Mouse (Mus musculus): Measurements from ENCODE around the gene Artn. TPM values are rescaled to one million over a fixed set of nuclear protein-coding genes. Genes with fewer than 3 reads are reported as not detected.

Artn gene
- total RNA-seq, 1 experiment from 2014 or later: not detected

DNA sequence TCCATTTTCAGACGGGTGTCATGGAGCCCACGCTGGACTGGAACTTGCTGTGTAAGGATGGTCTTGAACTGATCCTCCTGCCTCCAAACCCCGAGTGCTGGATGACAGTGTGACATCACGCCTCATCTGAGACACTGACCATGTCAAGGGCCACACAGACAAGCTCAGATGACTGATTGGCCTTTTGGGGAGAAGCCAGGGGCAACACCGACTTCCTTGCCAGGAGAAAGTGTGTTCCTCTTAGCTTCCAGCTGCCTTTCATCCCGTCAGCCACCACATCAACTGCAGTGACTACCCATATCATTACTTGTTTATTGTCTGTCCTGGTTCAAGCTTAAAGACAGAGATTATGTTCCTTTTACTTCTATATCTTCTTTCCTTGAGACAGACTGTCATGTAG lies 4.6 kb downstream of the Artn start:
- ATAC-seq (ENCODE audit: extremely low read depth, insufficient number of reproducible peaks, low FRiP score, poor library complexity, severe bottlenecking): no peak

DNA sequence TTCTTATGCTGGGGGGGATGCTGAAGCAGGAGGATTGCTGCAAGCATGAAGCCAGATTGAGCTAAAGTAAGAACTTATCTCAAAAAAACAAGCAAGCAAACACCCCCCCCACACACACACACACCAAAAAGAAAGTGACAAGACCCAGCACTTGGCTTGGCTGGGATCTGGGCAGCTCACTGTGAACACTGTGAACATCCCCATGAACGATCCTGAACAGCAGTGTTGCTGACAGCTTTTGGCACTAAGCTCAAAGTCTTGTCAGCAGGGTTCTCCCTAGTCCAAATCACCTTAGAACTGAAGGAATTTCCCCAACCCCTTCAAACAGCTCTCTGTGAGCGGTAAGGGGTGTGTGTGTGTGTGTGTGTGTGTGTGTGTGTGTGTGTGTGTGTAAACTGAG lies 6.1 kb downstream of the Artn start:
- no peak for ATAC-seq (ENCODE audit: extremely low read depth, insufficient number of reproducible peaks, low FRiP score, poor library complexity, severe bottlenecking)

DNA sequence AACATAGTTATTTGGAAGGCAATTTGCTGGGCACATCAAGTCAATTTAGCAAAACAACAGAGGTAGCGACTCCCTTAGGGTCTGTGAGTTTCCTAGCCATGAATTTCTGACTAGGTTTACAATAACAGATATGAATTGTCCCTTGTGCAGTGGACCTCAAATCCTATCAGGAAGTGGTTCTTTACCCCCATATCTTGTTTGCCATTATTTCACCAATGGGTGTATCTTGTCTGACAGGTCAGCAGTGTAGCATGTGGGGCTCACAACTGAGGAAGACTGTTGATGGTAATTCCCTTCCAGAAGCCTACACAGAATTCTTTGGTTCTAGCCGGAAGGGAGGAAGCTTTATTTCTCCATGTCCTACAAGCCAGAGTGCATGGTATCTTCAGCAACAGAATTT lies 8.2 kb downstream of the Artn start:
- ATAC-seq (ENCODE audit: extremely low read depth, insufficient number of reproducible peaks, low FRiP score, poor library complexity, severe bottlenecking): peak; percentile 58

DNA sequence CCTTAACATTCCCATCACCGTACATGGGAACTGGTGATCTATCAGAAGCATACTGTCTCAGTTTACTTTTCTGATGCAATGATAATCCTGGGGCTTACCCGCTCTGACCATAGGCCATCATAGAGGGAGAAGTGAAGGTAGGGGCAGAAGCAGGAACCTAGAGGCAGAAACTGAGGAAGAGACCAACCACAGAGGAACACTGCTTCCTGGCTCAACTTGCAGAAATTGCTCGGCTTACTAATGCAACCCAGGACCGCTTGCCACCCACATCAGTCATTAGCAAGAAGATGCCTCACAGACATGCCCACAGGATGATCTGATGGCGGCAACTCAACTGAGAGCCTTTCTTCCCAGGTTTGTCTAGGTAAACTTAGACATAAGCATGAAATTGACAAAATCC lies 10.8 kb downstream of the Artn start:
- ATAC-seq (ENCODE audit: extremely low read depth, insufficient number of reproducible peaks, low FRiP score, poor library complexity, severe bottlenecking): no peak

DNA sequence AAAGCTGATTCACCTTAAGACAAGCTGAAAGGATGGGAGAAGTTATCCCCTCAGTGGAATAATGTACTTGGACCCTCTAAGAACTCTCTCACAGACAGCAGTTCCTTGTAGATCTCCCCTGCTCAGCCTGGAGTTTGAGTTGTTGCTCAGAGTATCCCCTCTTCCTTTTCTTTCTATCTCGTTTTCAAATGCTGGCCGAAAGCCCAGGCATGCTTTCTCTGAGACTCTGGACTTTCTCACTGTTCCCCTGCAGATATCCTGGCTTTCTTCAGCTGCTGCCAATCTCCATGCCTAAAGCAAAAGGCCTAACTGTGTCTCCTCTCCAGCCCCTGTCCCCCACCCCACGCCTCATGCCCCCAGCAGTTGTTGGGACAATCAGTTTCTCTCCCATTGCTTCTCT lies 11.3 kb downstream of the Artn start:
- no peak for ATAC-seq (ENCODE audit: extremely low read depth, insufficient number of reproducible peaks, low FRiP score, poor library complexity, severe bottlenecking)

DNA sequence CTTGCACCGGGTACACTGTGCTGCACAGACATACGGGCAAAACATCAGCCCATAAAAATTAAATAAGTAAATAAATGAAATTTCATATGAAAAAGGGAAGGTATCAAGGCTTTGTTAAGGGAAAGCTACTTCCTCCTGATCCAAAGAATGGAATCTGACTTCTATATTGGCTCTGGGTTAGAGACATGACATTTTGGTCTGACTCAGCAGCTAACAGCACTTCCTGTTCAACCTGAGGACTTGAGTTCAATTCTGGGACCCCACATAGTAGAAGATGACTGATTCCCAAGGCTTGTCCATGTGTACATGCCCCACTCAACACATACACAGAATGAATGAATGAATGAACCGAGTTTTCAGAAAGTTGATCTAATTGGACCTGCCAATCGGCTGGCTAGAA lies 11.7 kb downstream of the Artn start:
- ATAC-seq (ENCODE audit: extremely low read depth, insufficient number of reproducible peaks, low FRiP score, poor library complexity, severe bottlenecking): no peak

DNA sequence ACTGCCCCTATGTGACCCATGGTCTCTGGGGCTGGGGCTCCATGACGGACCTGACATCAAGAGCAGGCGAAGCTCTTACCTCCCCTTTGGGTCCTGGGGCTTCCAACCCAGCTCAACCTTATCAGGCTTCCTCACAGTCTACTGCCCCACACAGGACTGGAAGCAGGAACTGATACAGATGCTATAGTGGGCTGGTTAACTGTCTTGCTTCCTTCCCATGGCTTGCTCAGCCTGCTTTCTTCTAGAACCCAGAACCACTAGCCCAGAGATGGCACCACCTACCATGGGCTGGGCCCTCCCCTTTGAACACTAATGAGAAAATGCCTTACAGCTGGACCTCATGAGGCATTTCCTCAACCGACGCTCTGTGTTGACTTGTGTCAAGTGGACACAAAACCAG lies 12.2 kb downstream of the Artn start:
- no peak for ATAC-seq (ENCODE audit: extremely low read depth, insufficient number of reproducible peaks, low FRiP score, poor library complexity, severe bottlenecking)

DNA sequence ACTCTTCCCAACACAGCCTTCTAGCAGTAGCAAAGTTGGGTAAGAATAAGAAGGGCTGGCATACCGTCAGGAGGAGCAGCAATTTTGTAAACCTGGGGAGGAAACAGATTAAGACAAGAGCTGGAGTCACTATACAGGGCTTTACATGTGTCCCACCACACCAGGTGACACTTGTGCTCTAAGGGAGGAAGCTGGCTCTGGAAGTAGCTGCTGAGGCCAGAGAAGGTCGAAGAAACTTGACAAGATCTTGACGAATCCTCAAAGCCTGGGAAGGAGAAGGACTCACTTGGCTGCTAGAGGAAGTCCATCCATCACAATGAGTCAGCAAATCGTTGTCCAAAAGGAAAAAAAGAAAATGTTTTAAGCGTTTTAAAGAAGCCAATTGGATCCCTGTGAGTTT lies 13.2 kb downstream of the Artn start:
- ATAC-seq (ENCODE audit: extremely low read depth, insufficient number of reproducible peaks, low FRiP score, poor library complexity, severe bottlenecking): no peak

DNA sequence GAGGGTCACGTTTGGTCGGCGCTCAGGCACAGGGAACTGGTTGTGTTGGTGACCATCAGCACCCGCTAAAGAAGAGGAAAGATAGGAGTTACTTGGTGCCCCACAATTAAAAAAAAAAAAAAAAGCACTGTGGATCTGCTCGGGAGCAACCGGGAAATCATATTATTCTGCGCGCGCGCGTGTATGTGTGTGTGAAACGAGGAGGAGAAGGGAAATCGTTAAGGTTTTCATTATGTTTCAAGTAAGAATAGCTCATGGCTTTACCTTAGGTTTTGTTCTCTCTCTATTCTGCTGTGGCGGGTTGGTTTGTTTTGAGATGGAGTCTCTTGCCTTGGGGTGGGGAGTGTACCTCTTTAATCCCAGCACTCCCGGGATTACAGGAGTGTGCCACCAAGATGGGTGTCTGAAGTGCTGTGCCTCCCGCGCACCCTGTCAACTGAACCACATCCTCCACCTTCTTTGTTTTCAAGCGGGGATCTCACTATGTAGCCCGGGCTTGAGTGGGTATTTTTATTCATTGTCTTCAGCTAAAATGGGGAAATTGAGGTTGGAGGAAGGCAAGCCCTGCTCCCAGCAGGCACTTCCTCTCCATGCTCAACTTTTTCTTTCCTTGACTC lies 14.0 kb downstream of the Artn start:
- ATAC-seq (ENCODE audit: extremely low read depth, insufficient number of reproducible peaks, low FRiP score, poor library complexity, severe bottlenecking): no peak

DNA sequence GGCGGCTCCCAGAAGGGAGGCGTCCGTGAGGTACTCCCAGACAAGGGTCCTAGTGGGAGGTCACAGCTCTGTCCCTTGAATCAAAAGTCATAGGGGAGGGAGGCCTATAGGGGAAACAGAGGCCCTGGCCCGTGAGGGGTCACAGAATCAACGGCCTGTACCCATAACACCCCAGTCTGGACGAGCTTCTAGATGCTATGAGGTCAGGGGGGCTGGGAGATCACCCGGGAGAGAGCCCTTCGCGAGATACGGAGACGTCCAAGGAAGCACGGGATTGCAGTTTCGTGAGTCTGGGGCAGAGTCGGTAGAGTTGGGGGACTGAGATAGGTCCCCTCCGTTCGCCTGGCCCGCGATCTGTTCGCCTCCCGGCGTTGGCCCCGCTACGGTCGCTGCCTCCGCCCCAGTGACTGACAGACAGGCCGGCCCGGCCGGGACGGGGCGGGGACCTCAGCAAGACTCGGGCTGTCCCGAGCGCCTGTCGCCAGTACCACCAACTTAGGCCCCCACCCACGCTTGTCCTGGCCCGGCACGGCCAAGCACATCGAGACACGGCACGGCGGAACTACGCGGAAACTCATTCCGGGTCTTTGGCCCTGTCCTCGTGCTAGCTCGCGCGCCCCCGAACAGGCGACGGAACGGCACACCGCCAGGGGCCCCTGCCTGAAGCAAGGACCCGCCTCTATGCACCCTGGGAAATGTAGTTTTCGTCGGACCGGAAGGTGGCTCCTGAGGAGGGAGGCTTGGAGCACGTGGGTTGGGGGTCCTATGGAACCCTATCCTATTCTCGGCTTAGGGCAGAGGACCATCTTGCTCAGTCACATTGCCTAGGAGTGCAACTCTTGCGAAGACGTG lies 14.7 kb downstream of the Artn start, which contains the start of gene Ipo13:
Gene Ipo13, minus strand, starts transcription at position 409 of the 852 bp plus-strand sequence.
- ATAC-seq (ENCODE audit: extremely low read depth, insufficient number of reproducible peaks, low FRiP score, poor library complexity, severe bottlenecking): peak; percentile 84

DNA sequence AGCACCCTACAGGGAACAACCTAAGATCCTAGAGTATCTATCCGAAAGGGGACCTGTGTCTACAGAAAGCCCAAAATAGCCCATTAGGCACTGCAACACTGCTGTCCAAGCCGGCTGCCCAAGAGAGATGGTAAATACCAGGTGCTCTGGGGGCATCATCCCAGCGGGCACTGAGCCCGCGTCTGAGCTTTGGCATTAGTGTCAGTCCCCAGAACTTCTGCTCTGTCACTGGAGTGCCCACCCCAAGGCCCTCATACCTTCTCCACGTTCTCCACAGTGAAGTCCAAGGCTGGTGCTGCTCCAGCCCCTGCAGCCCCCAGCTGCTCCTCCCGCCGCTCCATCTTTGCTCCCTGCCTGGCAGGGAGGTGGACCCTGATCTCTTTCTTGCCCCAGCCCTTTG lies 15.5 kb downstream of the Artn start:
- no peak for ATAC-seq (ENCODE audit: extremely low read depth, insufficient number of reproducible peaks, low FRiP score, poor library complexity, severe bottlenecking)

DNA sequence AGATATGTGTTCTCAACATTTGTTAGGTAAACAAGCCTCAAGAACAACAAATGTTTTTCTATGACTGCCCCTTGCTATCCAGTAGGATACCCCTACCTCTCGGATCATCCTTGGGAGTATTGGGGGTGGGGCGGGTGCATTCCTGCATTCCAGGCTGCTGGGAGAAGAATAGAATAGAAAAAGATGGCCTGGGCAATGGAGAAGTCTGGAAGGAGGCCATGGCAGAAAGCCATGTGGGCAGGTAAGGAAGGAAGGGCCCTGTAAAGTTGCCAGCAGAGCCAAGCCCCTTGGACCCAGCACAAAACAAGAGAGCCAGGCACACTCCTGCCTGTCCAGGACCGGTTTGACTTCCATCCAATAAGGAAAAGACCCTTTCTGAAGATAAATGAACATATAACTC lies 16.1 kb downstream of the Artn start:
- no peak for ATAC-seq (ENCODE audit: extremely low read depth, insufficient number of reproducible peaks, low FRiP score, poor library complexity, severe bottlenecking)

DNA sequence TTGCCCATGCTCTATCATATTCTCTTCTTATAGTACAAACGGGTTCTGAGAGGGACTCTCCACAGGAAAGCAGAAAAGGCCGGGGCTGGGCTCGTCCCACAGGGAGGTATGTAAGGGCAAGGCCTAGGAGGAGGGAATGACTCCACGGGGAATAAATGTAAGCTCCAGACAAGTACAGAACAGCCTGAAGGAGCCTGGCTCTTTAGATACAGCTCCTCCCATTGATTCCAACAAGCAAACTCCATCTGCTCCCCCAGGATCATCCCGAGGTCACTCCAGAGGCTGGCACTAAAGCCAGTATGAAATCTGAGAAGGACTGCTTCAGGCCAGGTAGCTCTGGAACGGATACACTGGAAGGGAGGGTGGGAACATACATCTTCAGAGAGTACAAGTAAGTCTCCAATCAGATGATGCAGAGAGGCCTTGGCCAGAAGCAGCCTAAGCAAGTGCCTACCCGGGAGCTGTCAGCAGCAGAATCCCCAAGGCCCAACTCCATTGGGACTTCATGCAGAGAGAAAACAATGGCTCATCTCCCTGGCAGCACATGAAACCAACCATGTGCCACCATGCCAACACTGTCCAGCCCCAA lies 16.8 kb downstream of the Artn start:
- ATAC-seq (ENCODE audit: extremely low read depth, insufficient number of reproducible peaks, low FRiP score, poor library complexity, severe bottlenecking): no peak

DNA sequence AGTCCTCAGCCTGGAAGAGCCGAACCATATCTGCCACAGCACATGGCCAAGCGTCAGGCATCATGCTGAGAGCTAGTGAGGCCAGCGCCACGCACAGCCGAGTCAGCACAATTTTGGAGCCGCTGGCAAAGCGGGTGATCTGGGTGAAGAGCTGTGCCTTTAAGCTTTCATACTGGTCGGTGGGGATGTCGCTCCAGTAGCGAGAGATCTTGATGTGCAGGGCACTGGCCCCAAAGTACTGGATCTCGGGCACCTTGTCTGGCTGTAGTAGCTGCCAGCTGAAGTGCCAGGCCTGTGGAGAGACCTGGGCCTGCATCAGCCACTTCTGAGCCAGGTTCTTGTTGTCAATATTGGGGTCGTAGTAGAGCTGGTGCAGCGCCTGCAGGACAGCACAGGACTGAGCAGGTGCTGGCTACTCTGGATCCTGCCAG lies 17.4 kb downstream of the Artn start:
- no peak for ATAC-seq (ENCODE audit: extremely low read depth, insufficient number of reproducible peaks, low FRiP score, poor library complexity, severe bottlenecking)

DNA sequence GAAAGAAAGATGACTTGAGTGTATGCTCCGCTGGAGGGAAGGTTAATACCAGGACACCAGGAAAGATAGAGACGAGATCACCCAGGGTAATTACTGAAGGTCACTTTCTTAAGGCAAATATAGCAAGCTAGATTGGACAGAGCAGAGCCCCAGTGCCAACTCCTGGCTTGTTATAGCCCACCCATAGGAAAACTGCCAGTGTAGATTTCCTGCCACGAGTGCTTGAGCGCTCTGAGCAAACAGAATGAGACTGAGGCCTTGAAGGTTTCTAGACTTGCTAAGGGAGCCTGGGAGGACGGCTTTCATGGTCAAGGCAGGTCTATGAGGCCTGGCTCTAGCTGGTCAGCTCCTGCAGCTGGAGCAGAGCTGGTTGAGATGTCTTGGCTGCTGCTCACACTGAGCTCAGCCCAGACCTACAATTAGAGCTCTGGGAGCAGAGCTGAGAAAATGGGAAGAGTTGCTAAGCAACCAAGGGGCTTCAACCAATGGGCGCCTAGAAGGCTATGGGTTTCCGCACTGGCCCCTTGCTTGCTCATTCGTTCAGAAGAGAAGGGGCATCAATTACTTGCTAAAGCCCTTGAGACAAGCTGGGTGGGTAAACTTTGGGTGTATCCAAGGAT lies 20.6 kb downstream of the Artn start:
- ATAC-seq (ENCODE audit: extremely low read depth, insufficient number of reproducible peaks, low FRiP score, poor library complexity, severe bottlenecking): no peak

DNA sequence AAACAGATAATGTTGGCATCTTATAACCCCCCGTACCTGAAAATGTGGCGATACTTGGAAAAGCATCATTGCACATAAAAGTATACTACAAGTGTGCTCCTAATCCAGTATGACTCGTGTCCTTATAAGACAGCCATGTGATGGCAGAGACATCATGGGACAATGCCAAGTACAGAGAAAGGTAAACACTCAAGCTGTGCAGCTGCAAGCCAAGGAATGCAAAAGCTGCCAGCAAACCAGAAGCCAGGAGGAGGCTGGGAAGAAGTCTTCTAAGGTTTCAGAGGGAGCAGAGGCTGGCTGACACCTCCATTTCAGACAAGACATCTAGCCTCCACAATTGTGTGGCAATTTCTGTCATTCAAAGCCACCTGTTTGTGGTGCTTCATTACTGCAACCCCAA lies 23.4 kb downstream of the Artn start:
- no peak for ATAC-seq (ENCODE audit: extremely low read depth, insufficient number of reproducible peaks, low FRiP score, poor library complexity, severe bottlenecking)

DNA sequence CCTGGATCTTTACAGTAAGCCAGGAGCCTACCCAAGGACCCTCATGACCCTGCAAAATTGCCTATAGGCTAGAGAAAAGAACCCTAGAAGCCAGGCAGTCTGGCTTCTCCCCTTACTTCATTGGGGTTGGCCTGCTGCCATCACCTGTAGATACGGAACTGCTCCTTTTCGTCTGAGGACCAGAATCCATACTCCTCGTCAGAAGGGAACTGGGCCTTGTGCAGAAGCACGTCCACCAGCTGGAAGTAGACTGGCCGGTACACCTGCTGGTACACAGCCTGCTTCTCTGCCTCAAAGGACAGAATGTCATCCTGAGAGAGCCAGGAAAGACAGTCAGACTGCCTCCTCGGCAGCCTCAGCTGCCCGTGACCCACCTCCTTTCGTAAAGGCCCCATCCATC lies 24.8 kb downstream of the Artn start:
- no peak for ATAC-seq (ENCODE audit: extremely low read depth, insufficient number of reproducible peaks, low FRiP score, poor library complexity, severe bottlenecking)

DNA sequence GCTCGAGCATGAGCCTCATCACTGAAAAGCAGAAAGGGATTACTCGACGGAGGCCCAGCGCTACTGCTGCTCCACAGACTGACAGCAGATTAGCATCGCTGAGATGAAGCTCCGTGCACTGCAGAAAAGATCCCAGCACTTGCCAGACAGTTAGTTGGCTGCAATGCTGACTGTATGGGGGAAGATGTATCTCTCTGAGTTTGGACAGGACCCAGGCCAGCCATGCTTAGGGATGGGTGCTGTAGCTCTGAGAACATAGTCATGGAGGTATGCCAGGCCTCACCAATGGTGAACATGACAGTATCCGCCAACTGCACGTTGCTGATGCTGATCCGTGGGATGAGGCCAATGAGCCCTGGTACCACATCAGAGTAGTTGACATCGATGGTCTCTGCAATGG lies 25.5 kb downstream of the Artn start:
- ATAC-seq (ENCODE audit: extremely low read depth, insufficient number of reproducible peaks, low FRiP score, poor library complexity, severe bottlenecking): no peak

DNA sequence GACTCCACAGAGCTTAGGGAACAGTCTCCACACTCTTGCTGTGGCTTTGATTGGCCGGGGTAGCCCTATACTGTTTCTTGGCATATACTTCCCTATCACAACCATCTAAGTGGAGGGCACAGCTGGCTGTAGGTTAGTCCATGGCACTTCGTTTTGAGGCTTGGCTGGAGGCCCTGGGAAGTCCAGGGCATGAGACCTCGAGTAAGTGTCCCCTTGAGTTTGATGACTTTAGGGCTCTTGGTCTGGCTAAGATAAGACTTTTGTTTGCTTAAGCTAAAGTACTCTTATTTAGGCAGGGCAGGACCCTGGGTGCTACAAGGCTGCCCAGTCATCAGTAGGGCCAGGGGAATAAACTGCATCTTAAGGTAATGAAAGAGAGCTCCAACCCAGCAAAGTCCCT lies 31.5 kb downstream of the Artn start:
- ATAC-seq (ENCODE audit: extremely low read depth, insufficient number of reproducible peaks, low FRiP score, poor library complexity, severe bottlenecking): no peak

DNA sequence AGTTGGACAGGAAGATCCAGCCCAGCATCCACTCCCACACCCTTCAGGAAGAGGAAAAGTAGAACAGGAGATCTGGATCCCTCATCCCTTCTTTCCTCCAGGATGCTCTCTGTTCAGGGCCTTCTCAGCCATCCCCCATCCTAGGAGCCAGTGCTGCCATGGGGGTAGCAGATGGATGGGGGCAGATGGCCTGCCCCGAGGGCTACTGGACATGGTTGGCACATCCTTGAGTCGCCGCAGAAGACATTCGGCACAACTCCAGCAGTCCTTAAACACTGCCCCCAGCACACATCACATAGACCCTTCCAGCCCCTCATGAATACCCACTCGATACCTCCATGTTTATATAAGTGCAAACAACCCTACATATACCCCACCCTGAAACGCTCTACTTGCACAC lies 33.5 kb downstream of the Artn start:
- ATAC-seq (ENCODE audit: extremely low read depth, insufficient number of reproducible peaks, low FRiP score, poor library complexity, severe bottlenecking): no peak
